Mouse (Mus musculus): ENCODE measurements at regions not wholly inside any gene's neighbourhood (a gene's known extent, or its start where the extent isn't known, plus 50 kb on each side); places are given as distances from the start of the nearest gene placed in this dataset.

- peak; percentile 85 for TF ChIP-seq CTCF (IDR thresholded peaks at IDR 0.05; ENCODE audit: borderline replicate concordance, insufficient read depth, low read depth, low read length)
- no peak for TF ChIP-seq POLR2A (IDR thresholded peaks at IDR 0.05; ENCODE audit: borderline replicate concordance, insufficient read depth, low read length)
Observed at GRCm38 (mm10) chr14:25116424-25116823, 342.6 kb upstream of the Zmiz1 start.

Measured in cerebellum, adult 2 months (tissue).